Comparison of ENCODE assay signal across 9 mouse cellular contexts in the genomic region with DNA sequence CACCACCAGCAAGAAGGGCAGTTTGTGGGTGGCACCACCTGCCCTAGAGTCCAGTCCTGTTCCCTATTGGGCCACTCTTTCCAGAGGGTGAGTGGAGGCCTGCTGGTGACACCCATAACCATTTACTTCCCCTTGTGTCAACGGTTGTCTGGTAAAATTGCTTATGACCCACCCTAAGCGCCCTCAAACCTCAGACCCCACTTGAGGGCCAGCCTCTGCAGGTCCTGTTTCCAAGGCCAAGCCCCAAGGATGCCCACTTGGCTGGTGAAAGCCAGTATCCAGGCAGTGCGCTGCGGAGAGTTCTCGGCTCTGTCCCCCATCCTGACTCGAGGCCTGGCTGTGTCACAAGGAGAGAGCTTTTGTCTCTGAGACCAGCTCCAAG. TPM values are rescaled to one million over a fixed set of nuclear protein-coding genes. Genes with fewer than 3 reads are reported as not detected.
DNase-seq lines count a peak whose midpoint lies in the region; ATAC-seq lines count a peak whose summit lies in the region.
"Had no signal": no experiment of that assay in that cellular context is flagged by ENCODE, and none has a peak within 500 bp of the region (broad histone marks: within the 10 kb centered on the region; RNA-seq: fewer than 3 reads in every experiment).

No protein-coding gene starts in this region.

- H3K36me3 ChIP-seq in heart, embryonic 12.5 days, result peaks cover 12% of the 10 kb centered on the region
- peaks cover 12% of the 10 kb centered on the region for H3K36me3 ChIP-seq in neural tube, embryonic 13.5 days
- H3K36me3 ChIP-seq in limb, embryonic 12.5 days, result peaks cover 30% of the 10 kb centered on the region

- H3K4me2 ChIP-seq in heart, embryonic 12.5 days, result 0 out of 2 replicates have a peak overlapping the region, but pooled peaks have one; percentile 35
- no peak overlapping the region for H3K4me2 ChIP-seq in neural tube, embryonic 13.5 days
- no peak overlapping the region for H3K4me2 ChIP-seq in limb, embryonic 12.5 days

- H3K4me3 ChIP-seq in heart, embryonic 12.5 days, result no peak overlapping the region
- H3K4me3 ChIP-seq in neural tube, embryonic 13.5 days, result no peak overlapping the region
- H3K4me3 ChIP-seq in limb, embryonic 12.5 days (replicated peaks), result no peak overlapping the region

- no peak for ATAC-seq in heart, embryonic 12.5 days (ENCODE audit: insufficient number of reproducible peaks, low FRiP score)
- no peak for ATAC-seq in neural tube, embryonic 13.5 days (ENCODE audit: low read depth)
- ATAC-seq in limb, embryonic 12.5 days (ENCODE audit: insufficient number of reproducible peaks, insufficient read depth, low FRiP score, low TSS enrichment, low read depth), result no peak

- intact Hi-C loops in gastrocnemius, postnatal 14 days (cut with DNase I; ENCODE audit: low total_unique reads), result no loop called here

- no peaks in the 10 kb centered on the region for H3K9me3 ChIP-seq in heart, embryonic 12.5 days (replicated peaks)
- no peaks in the 10 kb centered on the region for H3K9me3 ChIP-seq in neural tube, embryonic 13.5 days
- H3K9me3 ChIP-seq in limb, embryonic 12.5 days, result no peaks in the 10 kb centered on the region

- H3K4me1 ChIP-seq in heart, embryonic 12.5 days (replicated peaks), result peaks cover 83% of the 10 kb centered on the region
- peaks cover 100% of the 10 kb centered on the region for H3K4me1 ChIP-seq in neural tube, embryonic 13.5 days (replicated peaks)
- peaks cover 100% of the 10 kb centered on the region for H3K4me1 ChIP-seq in limb, embryonic 12.5 days (replicated peaks)

- H3K27me3 ChIP-seq in heart, embryonic 12.5 days (replicated peaks), result no peaks in the 10 kb centered on the region
- H3K27me3 ChIP-seq in neural tube, embryonic 13.5 days, result peaks cover 3% of the 10 kb centered on the region
- no peaks in the 10 kb centered on the region for H3K27me3 ChIP-seq in limb, embryonic 12.5 days

- H3K27ac ChIP-seq in heart, embryonic 12.5 days (ENCODE audit: poor library complexity, severe bottlenecking), result 0 out of 2 replicates have a peak overlapping the region, but pooled peaks have one; percentile 6
- H3K27ac ChIP-seq in neural tube, embryonic 13.5 days (replicated peaks), result peak overlapping the region; percentile 86
- H3K27ac ChIP-seq in limb, embryonic 12.5 days, result peak overlapping the region; percentile 75; the same call in 1 of the 2 replicates
- H3K27ac ChIP-seq: liver, embryonic 14.5 days had no signal

- WGBS in heart, embryonic 12.5 days, result 84% methylated on average over 6 of the region's 6 CpGs
- 73% methylated on average over 6 of the region's 6 CpGs for WGBS in neural tube, embryonic 13.5 days
- WGBS in limb, embryonic 12.5 days, result 82% methylated on average over 6 of the region's 6 CpGs

- H3K9ac ChIP-seq in heart, embryonic 12.5 days, result no peak overlapping the region
- no peak overlapping the region for H3K9ac ChIP-seq in neural tube, embryonic 13.5 days
- no peak overlapping the region for H3K9ac ChIP-seq in limb, embryonic 12.5 days (replicated peaks)
- H3K9ac ChIP-seq: liver, embryonic 14.5 days had no signal

- no peak for DNase-seq in heart, adult 9 months (ENCODE audit: low spot score in 2 of 2)
- no peak for DNase-seq in neural tube, embryonic 10.5 days (ENCODE audit: extremely low spot score, low spot score)
- DNase-seq in urinary bladder, postnatal 4 days (ENCODE audit: low spot score in 2 of 2), result no peak
- no peak for DNase-seq in c-Kit-positive CD71-positive TER-119-positive erythroid progenitor cells, embryonic 14.5 days (ENCODE audit: low spot score)
- no peak for DNase-seq in gastrocnemius, postnatal 14 days

RNA-seq across cellular contexts. Expression of gene Bahcc1, which starts 28.0 kb away (rescaled TPM):
- polyA plus RNA-seq in heart, embryonic 12.5 days (2016; fragmentation: Nextera tagmentation; extraction: Ambion mirVana), result 6.5 and 7.6 TPM in 2 replicates
- 13.6 and 15.3 TPM in 2 replicates for polyA plus RNA-seq in neural tube, embryonic 13.5 days (2015; fragmentation: Nextera tagmentation; extraction: Ambion mirVana)
- 18.3 and 18.5 TPM in 2 replicates for polyA plus RNA-seq in limb, embryonic 12.5 days (2016; fragmentation: Nextera tagmentation; extraction: Ambion mirVana)
- 1 to 10 TPM; 3.4 to 8.1 TPM for total RNA-seq in gastrocnemius, postnatal 14 days (2021)

Comparison
In these comparisons a context has a peak if more than half of its experiments do, and no peak if none do; other contexts are left out.
1. H3K27ac ChIP-seq: peak in every context shown above with its lines; median percentile 86 in neural tube, embryonic 13.5 days; 75 in limb, embryonic 12.5 days; 6 in heart, embryonic 12.5 days.